Mouse (Mus musculus) neural tube, embryonic 10.5 days (tissue): Measurements from ENCODE around the gene Gm5105.

Experiments
- DNase-seq: peaks from one replicate; pipeline ENCODE4 v3.0.0-alpha.2; 2017; ENCODE audit warnings: low spot score; ENCODE audit errors: extremely low spot score

Gm5105 gene

DNA sequence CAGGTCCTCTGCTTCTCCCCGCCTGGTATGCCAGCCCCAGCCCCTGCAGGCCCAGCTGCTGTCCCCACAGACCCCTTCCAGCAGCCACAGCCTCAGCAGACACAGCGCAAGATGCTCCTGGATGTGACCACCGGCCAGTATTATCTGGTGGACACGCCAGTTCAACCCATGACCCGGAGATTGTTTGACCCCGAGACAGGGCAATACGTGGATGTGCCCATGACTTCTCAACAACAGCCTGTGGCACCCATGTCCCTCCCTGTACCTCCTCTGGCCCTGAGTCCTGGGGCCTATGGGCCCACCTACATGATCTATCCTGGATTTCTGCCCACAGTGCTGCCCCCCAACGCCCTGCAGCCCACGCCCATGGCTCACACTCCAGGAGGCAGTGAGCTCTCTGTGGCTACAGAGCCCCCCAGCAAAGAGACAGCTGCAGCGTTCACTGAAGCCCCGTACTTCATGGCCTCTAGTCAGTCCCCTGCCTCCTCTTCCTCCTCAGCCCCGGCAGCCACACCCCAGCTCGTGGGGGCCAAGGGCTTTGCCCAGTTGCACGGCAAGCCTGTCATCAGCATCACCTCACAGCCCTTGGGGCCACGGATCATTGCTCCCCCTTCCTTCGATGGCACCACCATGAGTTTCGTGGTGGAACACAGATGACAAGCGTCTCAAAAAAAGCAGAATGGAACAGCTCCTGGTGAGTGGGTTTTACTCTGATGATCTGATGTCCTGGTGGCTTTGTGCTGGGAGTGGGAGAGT lies 2.7 kb upstream of the Gm5105 start:
- DNase-seq, result no peak

DNA sequence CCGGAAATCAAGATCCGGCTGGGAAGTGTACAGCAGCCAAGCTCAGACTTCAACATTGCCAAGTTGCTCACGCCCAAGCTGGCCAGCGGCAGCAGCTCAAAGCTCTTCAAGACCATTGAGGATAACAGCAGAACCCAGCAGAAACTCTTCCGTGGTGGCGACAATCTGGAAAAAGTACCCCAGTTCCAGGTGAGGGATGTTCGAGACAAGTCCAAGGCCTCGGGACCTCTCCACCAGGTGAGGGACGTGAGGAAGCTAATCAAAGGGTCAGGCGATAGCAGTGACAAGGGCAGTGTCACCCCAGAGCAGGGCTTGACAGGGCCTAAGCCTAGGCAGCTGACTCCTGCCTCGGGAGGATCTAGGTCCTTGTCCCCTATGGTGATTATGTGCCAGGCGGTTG lies 915 bp upstream of the Gm5105 start:
- DNase-seq, result no peak

DNA sequence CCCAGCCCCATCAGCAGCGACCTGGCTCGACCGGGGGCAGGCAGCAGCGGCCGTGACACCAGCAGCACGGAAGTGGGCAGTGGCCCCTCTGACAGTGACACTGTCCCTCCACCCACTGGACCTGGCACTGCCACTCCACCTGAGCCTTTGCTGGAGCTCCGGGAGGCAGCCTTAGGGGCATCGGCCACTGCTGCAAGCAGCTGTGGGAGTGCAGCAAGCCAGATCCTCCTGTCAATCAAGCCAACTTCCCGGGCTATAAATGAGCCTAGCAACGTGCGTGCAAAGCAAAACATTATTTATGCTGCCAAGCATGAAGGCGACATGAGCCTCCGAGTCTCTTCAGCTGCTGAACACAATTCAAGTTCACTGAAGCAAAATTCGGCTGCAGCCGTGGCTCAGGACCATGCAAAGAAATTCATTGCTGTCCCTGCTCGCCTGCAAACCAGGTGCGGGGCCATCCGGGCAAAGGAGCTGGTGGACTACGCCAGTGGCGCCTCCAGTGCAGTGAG lies 786 bp downstream of the Gm5105 start:
- no peak for DNase-seq

DNA sequence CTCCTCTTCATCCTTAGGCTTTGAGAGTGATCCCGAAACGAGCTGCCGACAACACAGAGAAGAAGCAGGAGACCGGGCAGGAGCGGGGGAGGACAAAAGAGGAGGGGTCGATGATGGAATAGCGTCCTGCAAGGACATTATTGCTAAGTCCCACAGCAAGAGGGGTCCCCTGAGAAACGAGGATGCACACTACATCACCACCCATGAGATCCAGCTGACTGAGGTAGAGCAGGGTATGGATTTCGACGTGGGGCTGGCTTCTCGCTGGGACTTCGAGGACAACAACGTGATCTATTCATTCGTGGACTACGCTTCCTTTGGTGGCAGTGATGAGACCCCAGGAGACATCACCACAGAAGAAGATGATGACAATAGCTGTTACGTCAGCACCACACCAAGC lies 1.3 kb downstream of the Gm5105 start:
- no peak for DNase-seq

DNA sequence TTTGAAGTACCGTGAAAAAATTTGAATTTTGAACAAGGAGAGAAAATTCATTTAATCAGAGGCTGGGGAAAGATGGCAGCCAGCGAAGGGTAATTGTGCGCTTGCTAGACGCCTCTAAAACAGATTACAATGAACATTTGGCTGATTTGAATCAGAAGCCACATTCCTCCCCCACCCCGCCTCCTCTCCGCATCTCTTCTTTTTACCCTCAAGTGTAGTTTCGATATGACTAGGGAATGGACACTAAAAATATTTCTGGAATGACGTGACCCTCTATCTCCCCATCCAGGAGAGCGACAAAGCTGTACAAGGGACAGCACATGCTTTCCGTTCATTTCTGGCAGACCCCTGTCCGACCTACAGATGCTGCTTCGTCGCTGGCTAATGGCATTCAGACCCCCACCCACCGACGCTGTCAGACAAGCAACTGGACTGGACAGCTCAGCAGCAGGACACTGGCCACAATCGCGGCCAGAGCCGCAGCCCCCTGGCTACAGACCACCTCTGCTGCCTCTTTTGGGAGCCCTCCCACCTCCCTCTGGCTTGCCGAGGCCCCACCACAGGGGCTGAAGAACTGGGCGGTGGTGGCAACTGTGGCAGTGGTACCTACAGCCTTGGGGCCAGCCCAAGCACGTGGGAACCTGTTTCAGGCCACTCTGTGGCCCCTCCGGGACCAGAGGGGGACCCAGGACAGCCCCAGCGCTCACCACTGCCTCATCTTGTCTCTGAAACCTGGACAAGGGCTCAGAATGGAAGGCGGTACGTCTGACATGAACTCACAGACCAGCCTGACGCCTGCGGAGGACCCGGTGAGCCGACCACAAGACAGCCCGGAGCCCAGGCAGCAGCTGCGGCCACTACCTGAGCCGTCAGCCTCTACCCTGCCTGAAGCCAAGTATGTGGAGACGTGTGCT lies 2.2 kb downstream of the Gm5105 start, which contains the start of gene 1110002E22Rik:
Gene 1110002E22Rik (plus strand): TSS at position 321 of the 914 bp plus-strand sequence.
- DNase-seq, result no peak

DNA sequence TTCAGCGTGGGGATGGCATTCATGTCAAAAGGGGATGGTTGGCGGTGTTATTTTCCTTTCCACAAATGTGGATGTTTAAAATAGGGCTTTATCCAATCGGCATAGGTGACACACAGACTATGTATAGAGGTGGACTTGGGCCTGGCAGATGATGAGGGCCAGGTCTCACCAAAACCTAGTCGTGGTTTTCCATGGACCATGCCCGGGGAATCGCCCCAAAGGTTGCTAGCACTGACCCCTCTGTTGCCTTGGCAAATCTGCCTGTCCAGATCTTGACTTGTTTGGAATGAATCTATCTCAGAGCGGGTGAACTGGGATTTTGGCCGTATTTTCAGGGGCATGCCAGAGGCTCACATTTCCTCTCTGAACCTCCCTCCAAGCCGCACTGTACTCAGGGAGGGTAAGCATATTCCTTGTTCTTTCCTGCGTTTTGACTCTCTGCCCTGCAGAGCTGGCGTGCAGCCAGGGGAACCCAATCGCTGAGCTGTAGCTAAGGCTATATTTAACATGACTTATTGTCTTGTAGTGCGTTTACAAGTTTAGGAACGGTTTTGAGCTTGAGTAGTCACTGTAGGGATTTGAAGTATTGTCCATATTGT lies 3.4 kb downstream of the Gm5105 start:
- DNase-seq, result no peak

DNA sequence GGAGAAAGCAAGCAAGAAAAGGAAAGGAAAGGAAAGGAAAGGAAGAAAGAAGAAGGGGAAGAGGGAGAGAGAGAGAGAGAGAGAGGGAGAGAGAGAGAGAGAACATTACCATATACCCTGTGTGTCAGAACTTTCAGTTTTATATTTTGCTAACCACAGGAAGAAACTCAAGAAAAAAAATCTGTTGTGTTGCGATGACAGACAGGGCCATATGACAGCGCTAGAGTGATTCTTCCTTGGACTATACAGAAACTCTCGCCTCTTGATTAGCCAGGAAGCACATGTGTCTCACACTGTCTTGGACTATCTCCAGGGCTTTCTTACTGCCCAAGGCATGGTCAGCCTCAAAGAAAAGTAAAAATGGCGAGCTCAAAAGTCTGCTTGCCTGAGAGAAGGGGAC lies 4.5 kb downstream of the Gm5105 start:
- DNase-seq, result no peak

DNA sequence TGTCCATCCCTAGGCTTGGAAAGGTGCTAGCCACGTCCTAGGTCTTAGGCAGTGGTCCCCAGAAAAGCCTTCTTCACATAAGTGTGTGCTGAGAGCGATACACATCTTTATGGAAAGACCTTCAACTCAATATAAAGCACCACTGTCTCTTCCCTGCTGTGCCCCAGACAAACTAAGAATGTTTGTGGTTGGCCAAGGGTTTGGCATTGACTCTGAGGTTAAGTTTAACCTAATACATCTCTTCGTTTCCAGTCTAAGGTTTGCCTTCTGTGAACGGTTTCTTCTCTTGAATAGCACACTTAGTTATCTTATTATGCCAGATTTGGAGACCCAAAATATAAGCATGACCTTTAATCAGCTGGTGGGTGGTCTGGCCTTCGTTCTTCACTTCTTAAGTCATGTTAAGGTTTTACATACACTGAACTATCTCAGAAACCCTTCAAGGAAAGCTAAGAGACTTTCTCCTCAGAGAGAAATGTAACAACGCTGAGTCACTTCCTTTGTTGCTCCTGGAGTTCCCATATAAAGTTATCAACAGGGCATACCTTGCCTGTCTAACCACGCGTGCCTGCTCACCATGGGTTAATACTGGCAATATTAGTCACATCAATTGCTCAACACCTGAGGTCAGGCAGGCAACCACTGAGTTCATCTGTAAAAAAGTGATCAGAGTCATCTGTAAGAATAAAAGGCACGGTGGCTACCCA lies 5.8 kb downstream of the Gm5105 start:
- DNase-seq, result no peak

DNA sequence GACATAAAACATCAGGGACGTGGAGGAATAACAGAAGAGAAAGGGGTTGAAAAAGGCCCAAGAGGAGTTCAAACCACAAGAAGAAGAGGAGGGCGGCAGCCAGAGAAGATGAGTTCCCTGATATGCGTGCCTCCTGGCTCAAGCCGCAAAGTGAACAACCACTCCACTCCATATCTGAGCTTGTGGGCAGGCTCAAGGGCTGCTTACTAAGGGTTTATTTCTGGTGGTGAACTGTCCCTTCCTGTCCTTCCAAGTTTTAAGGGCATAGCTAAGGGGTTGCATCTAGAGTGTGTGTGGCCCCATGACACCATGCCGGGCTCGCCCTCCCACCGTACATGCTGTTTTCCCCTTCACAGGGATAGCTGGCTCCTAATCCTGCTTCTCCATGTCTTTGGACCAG lies 6.8 kb downstream of the Gm5105 start:
- no peak for DNase-seq

DNA sequence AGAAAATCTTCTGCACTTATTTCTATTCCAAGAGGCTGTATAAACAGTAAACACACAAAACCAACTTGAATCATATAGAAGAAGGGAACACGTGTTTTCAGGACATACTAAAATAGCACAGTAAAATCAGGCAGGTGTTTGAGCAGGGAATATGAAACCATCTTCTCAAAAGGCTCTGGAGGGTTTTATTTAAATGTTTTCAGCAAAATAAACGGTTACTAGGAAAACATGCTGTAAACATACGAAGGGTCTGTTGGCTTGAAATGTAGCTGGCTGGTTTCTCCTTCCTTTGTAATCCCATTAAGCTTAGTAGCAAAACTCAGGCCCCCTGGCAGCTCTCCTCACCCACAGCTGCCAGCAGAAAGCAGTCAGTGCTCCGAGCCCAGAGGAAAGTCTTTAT lies 9.0 kb downstream of the Gm5105 start:
- DNase-seq, result no peak

DNA sequence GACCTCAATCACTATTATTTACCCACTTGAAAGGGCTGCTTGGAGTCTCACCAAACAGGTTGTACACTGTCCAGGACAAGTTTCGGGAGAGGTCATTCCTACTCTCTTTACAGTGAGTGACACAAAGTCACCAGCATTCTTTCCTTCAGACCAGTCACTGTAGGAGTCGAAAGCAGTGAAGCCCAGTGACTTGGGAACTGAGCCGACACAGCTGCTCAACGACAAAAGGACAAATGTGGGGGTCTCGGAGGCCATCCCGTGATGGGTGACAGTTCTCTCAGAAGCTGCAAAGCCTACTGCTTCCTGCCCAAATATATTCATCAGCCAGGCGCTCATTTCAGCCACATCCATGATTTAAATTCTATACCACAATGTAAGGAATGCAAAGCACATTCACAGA lies 10.2 kb downstream of the Gm5105 start:
- no peak for DNase-seq

DNA sequence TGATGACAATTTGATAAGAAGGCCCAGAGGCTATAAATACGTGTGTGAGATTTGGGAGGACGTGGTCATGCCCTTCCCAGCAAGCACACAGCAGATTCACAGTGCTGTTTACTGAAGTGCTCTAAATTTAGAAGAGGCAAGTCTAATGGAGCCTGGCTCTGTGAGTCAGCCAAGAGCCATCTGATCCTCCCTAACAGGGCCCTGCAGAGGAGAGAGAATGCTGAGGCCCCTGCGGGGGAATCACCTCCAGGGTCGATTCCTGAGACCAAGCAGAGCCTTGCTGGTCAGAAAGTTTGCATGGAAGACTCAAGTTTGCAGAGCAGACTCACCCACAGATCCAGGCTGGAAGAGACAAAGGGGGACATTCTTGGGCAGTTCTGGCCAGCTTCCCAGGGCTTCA lies 13.2 kb downstream of the Gm5105 start:
- DNase-seq, result no peak

DNA sequence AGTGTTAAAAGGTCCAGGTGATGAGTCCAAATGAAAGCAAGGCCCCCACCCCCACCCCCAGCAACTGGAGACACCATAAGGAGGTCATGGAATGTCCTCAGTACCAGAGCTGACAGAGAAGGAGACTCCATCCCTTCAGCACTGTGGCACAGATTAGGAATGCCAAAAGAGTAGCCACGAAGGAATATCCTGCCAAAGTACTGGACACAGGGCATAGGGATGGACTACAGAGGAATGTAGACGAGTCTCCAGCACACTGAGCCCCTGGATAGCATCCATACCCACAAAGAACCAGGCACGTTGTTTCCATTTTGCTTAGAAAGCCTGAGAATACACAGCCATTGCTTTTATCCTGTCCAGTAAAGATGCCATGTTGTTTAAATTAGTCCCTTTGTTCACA lies 15.8 kb downstream of the Gm5105 start:
- no peak for DNase-seq

DNA sequence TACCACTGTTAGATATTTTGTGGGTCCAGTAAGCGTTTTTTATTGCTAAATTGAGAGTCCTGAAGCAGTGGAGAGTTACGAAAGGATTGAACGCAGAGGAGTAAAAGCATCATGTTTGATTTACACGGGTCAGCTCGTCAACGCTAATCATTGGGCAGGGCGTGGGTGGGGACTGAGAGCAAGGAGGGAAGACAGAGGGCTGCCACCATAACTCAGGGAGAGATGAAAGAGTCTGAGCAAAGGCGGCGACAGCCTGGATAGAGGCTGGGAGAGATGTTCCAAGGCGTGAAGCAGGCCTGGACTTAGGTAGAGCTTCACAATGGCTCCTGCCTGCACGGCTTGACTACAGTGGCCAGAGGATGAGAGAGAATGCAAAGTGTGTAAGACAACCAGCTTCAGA lies 16.4 kb downstream of the Gm5105 start:
- DNase-seq, result no peak

DNA sequence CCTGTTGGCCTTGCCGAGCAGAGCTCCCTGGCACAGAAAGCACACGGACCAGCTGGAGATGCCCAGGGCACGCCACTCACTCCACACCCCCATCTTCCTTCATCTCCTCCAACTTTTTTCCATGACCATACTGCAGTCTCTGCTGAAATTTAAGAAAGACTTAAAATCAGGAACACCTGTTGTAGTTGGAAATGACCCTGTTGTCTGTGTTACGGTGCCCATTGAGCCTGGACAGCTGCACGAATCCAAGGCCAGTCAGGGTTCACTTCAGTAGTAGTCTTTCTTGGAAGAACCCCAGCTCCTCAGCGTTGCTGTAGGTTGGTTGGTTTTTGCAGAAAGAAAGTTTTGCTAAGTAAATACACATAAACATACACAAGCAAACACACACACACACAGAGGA lies 17.6 kb downstream of the Gm5105 start:
- no peak for DNase-seq

DNA sequence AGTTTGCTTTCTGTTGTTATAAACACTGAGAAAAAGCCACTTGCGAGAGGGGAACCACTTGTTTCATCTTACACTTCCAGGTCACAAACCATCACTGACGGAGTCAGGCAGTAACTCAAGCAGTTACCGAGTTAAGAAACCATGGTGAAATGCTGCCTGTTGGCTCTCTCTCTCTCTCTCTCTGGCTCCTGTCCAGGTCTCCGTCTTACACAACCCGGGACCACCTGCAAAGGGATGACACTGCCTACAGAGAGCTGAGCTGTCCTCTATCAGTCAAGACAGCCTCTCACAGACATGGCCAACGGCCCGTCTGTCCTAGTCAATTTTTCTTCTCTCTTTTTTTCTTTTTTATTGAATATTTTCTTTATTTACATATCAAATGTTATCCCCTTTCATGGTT lies 23.9 kb downstream of the Gm5105 start:
- DNase-seq, result no peak

DNA sequence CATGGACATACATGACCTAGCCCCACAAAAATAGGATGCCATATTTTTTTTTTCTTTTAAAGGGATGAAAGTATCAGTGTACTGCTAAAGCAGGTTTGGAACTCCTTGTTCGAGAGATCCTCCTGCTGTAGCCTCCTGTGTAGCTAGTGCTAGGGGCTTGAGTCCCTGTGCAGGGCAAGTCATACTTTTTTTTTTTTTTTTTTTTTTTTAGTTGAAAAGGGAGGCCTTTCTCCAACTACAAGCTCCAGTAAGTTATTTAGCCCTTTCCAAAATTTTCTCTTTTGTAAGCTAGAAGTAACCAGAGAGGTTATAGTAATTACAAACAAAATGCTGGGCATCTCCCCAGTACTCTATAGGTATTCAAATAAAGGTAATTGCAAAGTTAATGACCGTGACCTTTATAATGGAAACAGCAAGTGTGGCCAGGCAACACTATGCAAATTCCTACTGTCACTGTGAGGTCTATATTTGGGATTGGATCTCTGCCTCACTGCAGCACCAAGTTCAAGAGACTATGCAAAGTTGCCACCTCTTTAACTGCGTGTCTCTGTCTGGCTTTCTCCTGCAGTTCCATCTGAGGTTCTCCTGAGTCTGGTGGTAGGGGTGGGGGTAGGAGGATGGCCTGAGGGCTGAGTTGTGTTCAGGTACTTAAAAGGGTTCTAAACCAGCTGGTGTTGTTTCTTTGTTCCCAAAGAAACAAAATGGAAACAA lies 25.4 kb downstream of the Gm5105 start:
- DNase-seq, result no peak

DNA sequence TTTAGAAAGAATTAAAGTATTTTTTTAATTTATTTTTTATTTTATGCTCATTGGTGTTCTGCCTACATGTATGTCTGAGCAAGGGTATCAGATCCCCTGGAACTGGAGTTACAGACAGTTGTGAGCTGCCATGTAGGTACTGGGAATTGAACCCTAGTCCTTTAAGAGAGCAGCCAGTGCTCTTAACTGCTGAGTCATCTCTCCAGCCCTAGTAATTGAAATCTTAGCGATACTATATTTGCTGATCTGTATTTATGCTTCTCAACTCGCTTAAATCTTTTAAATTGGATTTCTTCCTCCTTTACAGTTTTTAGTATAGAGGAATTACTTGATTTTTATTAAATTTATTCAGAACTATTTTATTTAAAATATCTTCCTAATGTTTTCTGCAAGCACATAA lies 26.2 kb downstream of the Gm5105 start:
- DNase-seq, result no peak

DNA sequence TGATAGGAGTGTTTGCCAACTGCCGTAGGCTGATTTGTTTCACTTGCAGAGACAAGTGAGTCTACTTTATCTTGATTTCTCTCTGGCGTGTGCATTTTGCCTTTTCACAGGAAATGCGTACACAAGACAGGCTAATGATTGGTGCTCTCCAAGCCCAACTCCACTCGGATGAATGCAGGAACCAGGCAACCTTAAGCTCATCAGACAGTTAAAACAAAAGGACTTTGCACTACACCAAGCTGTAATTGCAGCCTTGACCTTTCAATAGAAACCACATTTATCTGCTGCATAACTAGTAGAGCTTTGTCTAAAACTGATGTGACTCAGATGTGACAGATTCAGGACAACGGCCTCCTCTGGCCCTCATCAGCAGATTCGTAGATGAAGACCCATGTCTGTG lies 33.2 kb downstream of the Gm5105 start:
- DNase-seq, result no peak

DNA sequence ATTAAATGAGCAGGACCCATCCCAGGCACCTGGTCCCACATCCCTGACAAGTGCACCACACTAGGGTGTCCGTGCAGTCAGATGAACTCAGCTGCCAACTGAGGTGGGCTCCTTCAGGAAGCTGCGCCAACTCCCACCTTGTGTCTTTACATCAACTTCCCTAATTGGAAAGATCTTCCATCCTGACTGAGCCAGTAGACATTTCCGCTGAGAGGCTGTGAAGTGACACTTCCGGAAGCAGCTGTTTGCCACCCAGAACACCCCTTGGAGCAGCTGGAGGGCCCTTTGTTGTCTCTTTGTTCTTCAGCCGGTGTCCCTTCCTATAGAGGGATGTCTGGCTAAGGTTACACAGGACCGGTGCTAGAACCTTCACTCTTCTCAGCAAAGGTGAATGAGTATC lies 36.6 kb downstream of the Gm5105 start:
- DNase-seq, result no peak

DNA sequence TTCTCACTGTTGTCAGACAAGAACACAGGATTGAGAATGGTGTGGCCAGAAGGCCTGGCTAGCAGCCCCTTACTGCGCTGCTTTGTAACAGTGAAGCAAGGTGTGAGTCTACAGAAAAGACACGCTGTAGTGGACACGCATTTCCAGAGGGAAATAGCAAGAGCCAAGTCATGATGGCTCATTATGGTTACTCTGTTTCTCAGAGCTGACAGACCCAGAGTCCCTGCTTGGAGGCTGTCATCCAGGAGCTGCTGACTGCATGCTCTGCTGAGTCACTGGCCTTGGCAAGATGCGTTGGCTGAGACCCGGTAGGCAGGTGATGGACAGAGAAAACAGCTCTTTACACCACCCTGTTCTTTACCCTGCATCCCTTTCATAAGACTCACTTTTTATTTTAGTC lies 37.8 kb downstream of the Gm5105 start:
- DNase-seq, result no peak
